Mouse (Mus musculus) cerebellum, postnatal 10 days (tissue): ENCODE measurements around the gene Sst.

ENCODE experiments used
- DNase-seq, 2 experiments: peaks; one replicate each; pipeline ENCODE4 v3.0.0; 2021; ENCODE audit warnings: mixed read lengths in 2 of 2

Gene Sst

DNA sequence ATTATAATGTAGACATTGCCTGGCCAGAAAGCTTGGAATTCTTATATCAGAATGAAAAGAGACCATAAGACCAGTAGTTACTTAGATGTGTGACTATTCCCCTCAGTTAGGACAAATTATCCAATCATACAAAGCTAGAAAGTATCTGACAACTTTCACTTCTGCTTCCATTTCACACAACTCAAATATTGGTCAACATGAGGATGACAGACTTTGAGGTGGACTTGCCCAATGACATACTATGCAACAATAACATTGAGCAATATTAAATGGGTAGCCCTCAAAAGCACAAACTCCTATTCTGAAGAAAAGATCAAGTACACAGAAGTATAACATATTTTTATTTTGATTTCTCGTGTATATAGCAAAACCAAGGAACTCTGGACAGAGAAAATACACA, 35.5 kb downstream of the Sst start:
- DNase-seq, result no peak

DNA sequence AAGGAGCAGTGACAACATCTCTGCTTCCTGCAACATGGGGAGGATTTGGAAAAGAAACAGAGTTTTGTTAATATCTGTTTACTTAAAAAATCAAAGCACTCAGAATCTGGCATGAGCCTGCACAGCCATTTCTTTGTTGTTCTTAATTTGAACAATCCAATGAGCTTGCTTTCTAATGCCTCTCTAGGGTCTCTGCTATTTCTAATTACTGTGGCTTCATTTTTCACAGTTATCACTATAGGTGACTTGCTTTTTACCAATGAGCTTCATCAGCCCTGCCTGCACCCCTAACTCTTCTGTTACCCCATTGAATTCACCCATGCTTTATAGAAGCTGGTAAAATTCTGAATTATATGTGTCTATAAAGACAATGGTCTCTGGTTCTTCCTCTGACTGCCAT, 41.0 kb downstream of the Sst start:
- no peak for DNase-seq

DNA sequence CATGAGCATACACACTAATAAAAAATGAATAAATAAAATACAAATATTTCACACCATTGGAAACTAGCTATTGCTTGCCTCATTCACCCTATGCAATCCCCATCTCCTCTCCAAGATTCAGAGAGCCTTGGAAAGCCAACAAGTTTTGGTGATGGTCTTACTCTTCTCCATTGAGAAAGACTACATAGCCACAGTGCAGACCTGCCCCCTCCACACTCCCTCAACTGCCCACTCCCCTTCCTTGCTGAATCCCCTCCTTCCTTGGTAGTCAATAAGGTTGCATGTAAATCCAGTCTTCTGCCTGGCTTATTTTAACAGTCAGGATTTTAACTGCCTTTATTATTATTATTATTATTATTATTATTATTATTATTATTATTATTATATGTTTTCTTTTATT, 41.6 kb downstream of the Sst start:
- no peak for DNase-seq

DNA sequence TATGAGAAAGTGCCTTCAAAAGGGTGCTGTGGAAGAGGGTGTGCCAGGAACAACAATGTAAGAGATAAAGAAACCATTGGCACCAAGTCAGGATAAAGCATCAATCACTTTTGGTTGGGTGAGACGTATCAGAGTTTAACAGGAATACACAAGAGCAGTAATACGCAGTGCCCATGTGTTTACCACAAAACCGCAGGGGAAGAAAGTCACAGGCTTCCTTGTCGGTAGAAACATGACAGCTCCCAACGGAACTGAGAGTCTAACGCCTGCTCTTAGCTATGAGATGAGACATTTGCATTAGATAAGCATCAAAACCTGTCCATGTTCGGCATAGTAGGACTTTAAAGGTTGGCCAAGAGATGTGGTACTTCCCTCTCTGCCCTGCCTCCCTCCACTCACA, 46.1 kb downstream of the Sst start:
- DNase-seq, result no peak

DNA sequence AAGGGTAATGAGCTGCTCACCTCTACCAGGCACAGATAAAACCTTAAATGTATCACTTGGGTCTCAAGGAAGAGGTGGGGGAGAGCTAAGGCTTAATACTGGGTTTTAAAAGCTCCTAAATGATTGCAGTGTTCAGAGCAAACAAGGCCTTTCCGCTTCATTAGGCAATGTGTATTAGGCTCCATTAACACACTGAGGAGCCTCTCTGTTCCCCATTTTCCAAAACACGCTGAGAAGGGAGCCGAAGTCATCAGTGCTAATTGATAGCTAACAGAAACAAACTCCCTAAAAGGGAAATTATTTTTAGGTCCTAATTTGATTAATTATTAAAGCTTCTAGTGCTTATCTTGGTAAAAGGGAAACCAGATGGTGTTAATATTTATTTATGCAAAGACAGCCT, 48.1 kb downstream of the Sst start:
- DNase-seq, result no peak
